Mouse (Mus musculus) myocyte (in vitro differentiated cells): ENCODE measurements at regions not wholly inside any gene's neighbourhood (a gene's known extent, or its start where the extent isn't known, plus 50 kb on each side); places are given as distances from the start of the nearest gene placed in this dataset.

ENCODE experiments used
- H3K27me3 ChIP-seq: one replicate; pipeline ENCODE4 v1.6.1; 2011; ENCODE audit not compliant: control insufficient read depth, insufficient read depth, insufficient read length
- H3K36me3 ChIP-seq: one replicate; pipeline ENCODE4 v1.6.1; 2011; ENCODE audit not compliant: control insufficient read depth, insufficient read depth
- H3K4me2 ChIP-seq: one replicate; pipeline ENCODE4 v1.6.1; 2011; ENCODE audit warnings: low read depth, control low read depth
- H3K4me3 ChIP-seq: one replicate; pipeline ENCODE4 v1.5.1; 2011; ENCODE audit warnings: mild to moderate bottlenecking, control low read depth, moderate library complexity
- H3K79me2 ChIP-seq: one replicate; pipeline ENCODE4 v1.6.1; 2011; ENCODE audit not compliant: control insufficient read depth, insufficient read depth
- H3ac ChIP-seq: one replicate; pipeline ENCODE4 v1.6.1; 2011; ENCODE audit not compliant: control insufficient read depth, insufficient read length
- CEBPB ChIP-seq: IDR thresholded peaks from 2 replicates; pipeline ENCODE4 v1.6.1; 2011; ENCODE audit warnings: mild to moderate bottlenecking, moderate library complexity; ENCODE audit not compliant: poor library complexity, insufficient read depth, severe bottlenecking
- E2F4 ChIP-seq: IDR thresholded peaks from one replicate; pipeline ENCODE4 v1.6.1; 2011; ENCODE audit warnings: mild to moderate bottlenecking, control low read depth, moderate library complexity; ENCODE audit not compliant: insufficient read depth
- MAX ChIP-seq: IDR thresholded peaks from one replicate; pipeline ENCODE4 v1.6.1; 2011; ENCODE audit warnings: low read depth, mild to moderate bottlenecking, control low read depth
- MYOD1 ChIP-seq, 3 experiments: IDR thresholded peaks; one replicate each; pipeline ENCODE4 v1.6.1; 2011; ENCODE audit warnings: control low read depth in 2 of 3, low read depth in 2 of 3, mild to moderate bottlenecking in 2 of 3, moderate library complexity in 1 of 3; ENCODE audit not compliant: insufficient read length in 2 of 3, control insufficient read depth in 1 of 3
- MYOG ChIP-seq, 3 experiments: IDR thresholded peaks; one replicate each; pipeline ENCODE4 v1.6.1; 2011; ENCODE audit warnings: control low read depth in 2 of 3, low read depth in 2 of 3, mild to moderate bottlenecking in 2 of 3; ENCODE audit not compliant: insufficient read length in 2 of 3, control insufficient read depth in 1 of 3, insufficient read depth in 1 of 3
- POLR2A ChIP-seq: IDR thresholded peaks from one replicate; pipeline ENCODE4 v1.6.1; 2011; ENCODE audit warnings: low read depth, mild to moderate bottlenecking, control low read depth, moderate library complexity; ENCODE audit not compliant: insufficient read length
- POLR2AphosphoS2 ChIP-seq: IDR thresholded peaks from one replicate; pipeline ENCODE4 v1.6.1; 2011; ENCODE audit warnings: low read depth, control low read depth; ENCODE audit not compliant: insufficient read length
- REST ChIP-seq: IDR thresholded peaks from one replicate; pipeline ENCODE4 v1.6.1; 2011; ENCODE audit warnings: mild to moderate bottlenecking, control low read depth, moderate library complexity; ENCODE audit not compliant: insufficient read depth, insufficient read length
- SRF ChIP-seq: IDR thresholded peaks from one replicate; pipeline ENCODE4 v1.6.1; 2011; ENCODE audit warnings: low read depth; ENCODE audit not compliant: control insufficient read depth, insufficient read length
- TCF12 ChIP-seq: IDR thresholded peaks from one replicate; pipeline ENCODE4 v1.6.1; 2011; ENCODE audit warnings: mild to moderate bottlenecking, control low read depth; ENCODE audit not compliant: poor library complexity, insufficient read depth, severe bottlenecking
- TCF3 ChIP-seq: IDR thresholded peaks from one replicate; pipeline ENCODE4 v1.6.1; 2011; ENCODE audit warnings: low read depth, control low read depth; ENCODE audit not compliant: insufficient read length
- USF1 ChIP-seq: IDR thresholded peaks from one replicate; pipeline ENCODE4 v1.6.1; 2011; ENCODE audit warnings: low read depth, mild to moderate bottlenecking, control low read depth, moderate library complexity

GRCm38 (mm10) chr15:97608651-97609050 lies 97.0 kb downstream of the Rpap3 start:
- Histone ChIP-seq H3K4me3 (no peak overlapping the region), H3K36me3 (no peaks in the 10 kb centered on the region), H3K4me2 (no peak overlapping the region), H3ac (no peak overlapping the region), H3K27me3 (peaks cover 20% of the 10 kb centered on the region), H3K79me2 (no peaks in the 10 kb centered on the region)
- TF ChIP-seq REST (no peak), CEBPB (no peak), MYOG (IDR thresholded peaks at IDR 0.05; ENCODE audit: control insufficient read depth in 1 of 3, insufficient read depth in 1 of 3, insufficient read length in 2 of 3, low read depth in 2 of 3) (no peak), POLR2A (no peak), E2F4 (no peak)

GRCm38 (mm10) chr15:97607617-97608206 lies 97.9 kb downstream of the Rpap3 start:
- Histone ChIP-seq H3K4me2 (no peak overlapping the region), H3K79me2 (no peaks in the 10 kb centered on the region), H3K27me3 (peaks cover 20% of the 10 kb centered on the region), H3ac (no peak overlapping the region), H3K36me3 (no peaks in the 10 kb centered on the region), H3K4me3 (no peak overlapping the region)
- TF ChIP-seq MYOG (IDR thresholded peaks at IDR 0.05; ENCODE audit: control insufficient read depth in 1 of 3, insufficient read depth in 1 of 3, insufficient read length in 2 of 3, low read depth in 2 of 3) (no peak), POLR2A (no peak), USF1 (no peak), TCF12 (no peak), TCF3 (no peak)

- Histone ChIP-seq H3K79me2 (no peaks in the 10 kb centered on the region), H3K4me2 (no peak overlapping the region), H3K36me3 (no peaks in the 10 kb centered on the region), H3ac (no peak overlapping the region), H3K4me3 (no peak overlapping the region), H3K27me3 (peaks cover 20% of the 10 kb centered on the region)
- TF ChIP-seq E2F4 = no peak
- no peak for TF ChIP-seq MAX
- TF ChIP-seq POLR2AphosphoS2 = no peak
- TF ChIP-seq POLR2A = no peak
- TF ChIP-seq USF1 = no peak
- TF ChIP-seq REST = no peak
- TF ChIP-seq MYOG (IDR thresholded peaks at IDR 0.05; ENCODE audit: control insufficient read depth in 1 of 3, insufficient read depth in 1 of 3, insufficient read length in 2 of 3, low read depth in 2 of 3) = no peak
- no peak for TF ChIP-seq CEBPB
- TF ChIP-seq MYOD1 (IDR thresholded peaks at IDR 0.05; ENCODE audit: control insufficient read depth in 1 of 3, insufficient read length in 2 of 3, low read depth in 2 of 3) = no peak
- TF ChIP-seq TCF12 = no peak
- no peak for TF ChIP-seq TCF3
- TF ChIP-seq SRF = no peak
Observed at GRCm38 (mm10) chr15:97606630-97607381, 98.8 kb downstream of the Rpap3 start.

- no peaks in the 10 kb centered on the region for H3K79me2 ChIP-seq
- no peaks in the 10 kb centered on the region for H3K36me3 ChIP-seq
- no peak overlapping the region for H3K4me2 ChIP-seq
- no peak overlapping the region for H3K4me3 ChIP-seq
- no peak for TF ChIP-seq USF1
- TF ChIP-seq MAX = no peak
- TF ChIP-seq TCF12 = no peak
- no peak for TF ChIP-seq TCF3
- no peak for TF ChIP-seq POLR2AphosphoS2
- TF ChIP-seq E2F4 = no peak
- no peak overlapping the region for H3ac ChIP-seq
- peaks cover 20% of the 10 kb centered on the region for H3K27me3 ChIP-seq
Observed at GRCm38 (mm10) chr15:97606232-97606629, 99.4 kb downstream of the Rpap3 start.

- H3K4me3 ChIP-seq = no peak overlapping the region
- H3K79me2 ChIP-seq = no peaks in the 10 kb centered on the region
- peaks cover 20% of the 10 kb centered on the region for H3K27me3 ChIP-seq
- no peak overlapping the region for H3K4me2 ChIP-seq
- no peak overlapping the region for H3ac ChIP-seq
- H3K36me3 ChIP-seq = no peaks in the 10 kb centered on the region
- no peak for TF ChIP-seq POLR2A
- no peak for TF ChIP-seq MYOD1 (IDR thresholded peaks at IDR 0.05; ENCODE audit: control insufficient read depth in 1 of 3, insufficient read length in 2 of 3, low read depth in 2 of 3)
- no peak for TF ChIP-seq POLR2AphosphoS2
- TF ChIP-seq SRF = no peak
- TF ChIP-seq TCF3 = no peak
- TF ChIP-seq MAX = no peak
- TF ChIP-seq REST = no peak
- TF ChIP-seq TCF12 = no peak
- no peak for TF ChIP-seq MYOG (IDR thresholded peaks at IDR 0.05; ENCODE audit: control insufficient read depth in 1 of 3, insufficient read depth in 1 of 3, insufficient read length in 2 of 3, low read depth in 2 of 3)
- no peak for TF ChIP-seq E2F4
- TF ChIP-seq USF1 = no peak
- no peak for TF ChIP-seq CEBPB
Observed at GRCm38 (mm10) chr15:97605791-97606190, 99.8 kb downstream of the Rpap3 start.
